Mouse (Mus musculus) E14TG2a.4 (cell line): ENCODE measurements around the gene Smim1.
A peak's percentile ranks its signal among the peaks of the same experiment; 100 is the strongest.

Experiments
- H3K27me3 ChIP-seq: 2 replicates; pipeline ENCODE4 v1.6.1; 2014; ENCODE audit warnings: low read length, control low read depth; ENCODE audit not compliant: insufficient read depth
- H3K36me3 ChIP-seq: 2 replicates; pipeline ENCODE4 v1.6.1; 2014; ENCODE audit warnings: low read length, control low read depth; ENCODE audit not compliant: insufficient read depth
- H3K4me1 ChIP-seq: replicated peaks from 2 replicates; pipeline ENCODE4 v1.6.1; 2014; ENCODE audit warnings: low read depth, low read length, control low read depth
- H3K4me3 ChIP-seq: replicated peaks from 2 replicates; pipeline ENCODE4 v1.5.1; 2014; ENCODE audit warnings: mild to moderate bottlenecking, low read length
- H3K9me3 ChIP-seq: 2 replicates; pipeline ENCODE4 v1.6.1; 2014; ENCODE audit warnings: low read length, control low read depth
- CTCF ChIP-seq: conservative IDR thresholded peaks from 2 replicates; pipeline ENCODE4 v1.5.1; 2014; ENCODE audit warnings: low read length
- NANOG ChIP-seq: IDR thresholded peaks from 2 replicates; pipeline ENCODE4 v1.6.1; 2014; ENCODE audit warnings: borderline replicate concordance, low read length, mixed read lengths
- POU5F1 ChIP-seq: IDR thresholded peaks from 2 replicates; pipeline ENCODE4 v1.6.1; 2014; ENCODE audit warnings: low read length, borderline replicate concordance

Smim1 gene

DNA sequence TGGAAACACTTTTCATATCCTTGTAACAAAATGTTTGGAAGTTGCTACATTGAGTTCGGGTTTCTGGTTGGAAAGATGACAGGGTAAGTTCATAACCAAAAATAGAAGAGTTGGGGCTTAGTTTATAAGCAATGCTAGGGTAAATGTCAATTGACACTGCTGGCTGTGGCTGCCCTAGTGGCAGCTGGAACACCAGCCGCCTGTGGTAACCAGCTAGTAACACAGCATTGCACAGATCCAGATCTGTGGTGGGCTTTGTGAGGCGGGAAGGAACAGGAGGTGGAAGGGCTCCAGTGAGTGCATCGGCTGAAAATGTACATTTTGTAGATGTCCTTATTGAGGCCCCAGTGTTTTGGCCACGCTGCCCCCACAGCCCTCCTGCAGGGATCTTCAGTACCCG lies 50.3 kb downstream of the Smim1 start:
- Histone ChIP-seq H3K36me3 (peaks cover 39% of the 10 kb centered on the region), H3K4me3 (peak overlapping the region; percentile 97), H3K4me1 (peaks cover 25% of the 10 kb centered on the region), H3K9me3 (no peaks in the 10 kb centered on the region), H3K27me3 (0 out of 2 replicates have a peak, but pooled peaks cover 4% of the 10 kb centered on the region)
- TF ChIP-seq POU5F1 (no peak), NANOG (no peak), CTCF (no peak)

DNA sequence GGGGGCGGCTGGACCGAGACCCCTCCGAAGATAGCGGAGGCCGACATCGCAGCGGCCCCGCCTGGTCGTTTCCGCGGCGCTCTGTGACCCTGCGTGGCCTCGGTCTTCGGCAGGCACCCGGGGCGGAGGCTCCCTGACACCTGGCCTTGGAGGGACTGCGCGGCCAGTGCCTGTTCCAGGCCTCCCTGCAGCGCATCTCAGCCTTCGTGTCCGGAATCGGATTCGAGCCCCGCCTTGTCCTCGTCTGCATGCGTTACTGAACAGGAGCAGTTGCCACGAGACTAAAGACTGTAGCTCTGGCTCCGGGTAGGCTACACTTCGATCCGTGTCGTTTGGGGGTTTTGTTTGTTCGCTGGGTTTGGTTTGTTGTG lies 50.8 kb downstream of the Smim1 start:
- Histone ChIP-seq H3K4me3 (peak overlapping the region; percentile 97), H3K27me3 (0 out of 2 replicates have a peak, but pooled peaks cover 4% of the 10 kb centered on the region), H3K4me1 (peaks cover 25% of the 10 kb centered on the region), H3K9me3 (no peaks in the 10 kb centered on the region), H3K36me3 (peaks cover 39% of the 10 kb centered on the region)
- TF ChIP-seq NANOG (no peak), POU5F1 (no peak), CTCF (no peak)

DNA sequence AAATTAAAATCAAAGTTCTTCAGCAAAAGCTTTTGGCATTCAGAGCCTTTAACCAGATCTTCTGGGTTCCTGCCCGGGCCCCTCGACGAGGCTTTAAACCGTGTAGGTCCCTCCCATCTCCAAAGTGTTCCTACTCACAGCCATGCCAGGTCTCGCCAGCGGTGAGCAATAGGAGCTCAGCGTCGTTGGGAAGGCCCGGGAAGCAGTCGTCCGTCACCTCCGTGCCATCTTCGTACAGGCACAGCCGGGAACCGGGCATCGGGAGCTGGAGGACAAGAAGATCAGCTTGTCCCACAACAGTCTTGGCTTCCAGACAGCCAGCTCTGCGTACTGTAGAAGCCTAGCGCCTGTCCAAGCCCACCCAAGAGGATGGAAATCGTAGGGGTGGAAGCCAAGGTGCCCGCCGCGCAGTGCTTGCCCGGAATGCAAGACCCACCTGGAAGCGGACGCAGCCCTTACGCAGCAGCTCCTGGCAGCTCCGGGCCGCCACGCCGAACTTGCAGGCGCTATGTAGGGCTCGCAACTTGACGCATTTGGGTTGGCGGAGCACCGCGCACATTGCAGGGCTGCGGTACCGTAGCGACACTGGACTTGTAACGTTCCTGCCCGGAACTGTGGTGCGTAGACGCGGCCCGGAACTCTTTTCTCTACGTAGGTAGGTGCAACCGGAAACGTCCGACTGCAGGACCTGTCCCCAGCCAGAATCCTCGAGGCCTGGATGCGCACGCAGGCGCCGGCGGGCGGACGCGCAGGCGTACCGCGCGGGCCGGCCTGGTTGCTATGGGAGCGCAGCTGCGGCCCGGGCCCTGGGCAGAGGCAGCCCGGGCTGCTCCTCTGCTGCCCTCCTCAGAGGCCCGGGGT lies 51.4 kb downstream of the Smim1 start, which contains the start of the genes Dffb and Cep104:
TSS of gene Dffb (minus strand) at position 696 of the 861 bp plus-strand sequence.
TSS of gene Cep104 (plus strand) at position 764 of the 861 bp plus-strand sequence.
- 0 out of 2 replicates have a peak, but pooled peaks cover 4% of the 10 kb centered on the region for H3K27me3 ChIP-seq
- H3K36me3 ChIP-seq = peaks cover 40% of the 10 kb centered on the region
- H3K4me3 ChIP-seq = peak within 1 kb of the TSS; percentile 97
- TF ChIP-seq NANOG (no peak), CTCF (no peak), POU5F1 (no peak)
- H3K9me3 ChIP-seq = no peaks in the 10 kb centered on the region
- peaks cover 25% of the 10 kb centered on the region for H3K4me1 ChIP-seq
